Mouse (Mus musculus) heart, embryonic 16.5 days (tissue): ENCODE measurements around the gene Emg1. TPM values are rescaled to one million over a fixed set of nuclear protein-coding genes. Genes with fewer than 3 reads are reported as not detected.

Experiments used
- ATAC-seq: fragments of 200-750 bp; cut with Nextera tagmentation; replicated peaks from 2 replicates; pipeline ENCODE4 v1.8.0; 2017; ENCODE audit warnings: moderate number of reproducible peaks; ENCODE audit not compliant: insufficient read depth, low FRiP score; ENCODE audit errors: extremely low read depth
- H3K27ac ChIP-seq: fragments of 300-500 bp; sonication (generic); 2 replicates; pipeline ENCODE4 v1.5.1; 2014; ENCODE audit warnings: mild to moderate bottlenecking, low read length, control low read depth, moderate library complexity
- H3K27me3 ChIP-seq: fragments of 300-500 bp; sonication (generic); 2 replicates; pipeline ENCODE4 v1.6.1; 2014; ENCODE audit warnings: low read length, mixed read lengths; ENCODE audit not compliant: control insufficient read depth, insufficient read depth
- H3K36me3 ChIP-seq: fragments of 300-500 bp; sonication (generic); 2 replicates; pipeline ENCODE4 v1.6.1; 2014; ENCODE audit not compliant: control insufficient read depth, insufficient read depth
- H3K4me1 ChIP-seq: fragments of 300-500 bp; sonication (generic); 2 replicates; pipeline ENCODE4 v1.6.1; 2014; ENCODE audit warnings: low read length, mixed read lengths; ENCODE audit not compliant: control insufficient read depth, insufficient read depth
- H3K4me2 ChIP-seq: fragments of 300-500 bp; sonication (generic); 2 replicates; pipeline ENCODE4 v1.6.1; 2014; ENCODE audit warnings: low read depth, mild to moderate bottlenecking, control low read depth, low read length
- H3K4me3 ChIP-seq: fragments of 300-500 bp; sonication (generic); 2 replicates; pipeline ENCODE4 v1.5.1; 2014; ENCODE audit warnings: mild to moderate bottlenecking, control low read depth, low read length
- H3K9ac ChIP-seq: fragments of 300-500 bp; sonication (generic); 2 replicates; pipeline ENCODE4 v1.6.1; 2014; ENCODE audit warnings: low read length, control low read depth
- H3K9me3 ChIP-seq: fragments of 300-500 bp; sonication (generic); replicated peaks from 2 replicates; pipeline ENCODE4 v1.6.1; 2016; ENCODE audit warnings: low read length; ENCODE audit not compliant: control insufficient read depth
- WGBS: fragments of 180-500 bp; shearing (Covaris S2); extraction: QIAGEN DNeasy Blood & Tissue Kit; methylation state at CpG from one replicate; pipeline ENCODE4 v1.1.7; 2014; 5-methylcytosine and 5-hydroxymethylcytosine counted together
- polyA plus RNA-seq: library from polyadenylated mRNA; unstranded; fragments of >200 nt; fragmentation: Nextera tagmentation; extraction: Ambion mirVana; gene quantifications from 2 replicates; pipeline ENCODE4 v1.2.1, GENCODE M21; 2015

The Emg1 gene
- polyA plus RNA-seq, 1 experiment from 2014 or later = 133 TPM

DNA sequence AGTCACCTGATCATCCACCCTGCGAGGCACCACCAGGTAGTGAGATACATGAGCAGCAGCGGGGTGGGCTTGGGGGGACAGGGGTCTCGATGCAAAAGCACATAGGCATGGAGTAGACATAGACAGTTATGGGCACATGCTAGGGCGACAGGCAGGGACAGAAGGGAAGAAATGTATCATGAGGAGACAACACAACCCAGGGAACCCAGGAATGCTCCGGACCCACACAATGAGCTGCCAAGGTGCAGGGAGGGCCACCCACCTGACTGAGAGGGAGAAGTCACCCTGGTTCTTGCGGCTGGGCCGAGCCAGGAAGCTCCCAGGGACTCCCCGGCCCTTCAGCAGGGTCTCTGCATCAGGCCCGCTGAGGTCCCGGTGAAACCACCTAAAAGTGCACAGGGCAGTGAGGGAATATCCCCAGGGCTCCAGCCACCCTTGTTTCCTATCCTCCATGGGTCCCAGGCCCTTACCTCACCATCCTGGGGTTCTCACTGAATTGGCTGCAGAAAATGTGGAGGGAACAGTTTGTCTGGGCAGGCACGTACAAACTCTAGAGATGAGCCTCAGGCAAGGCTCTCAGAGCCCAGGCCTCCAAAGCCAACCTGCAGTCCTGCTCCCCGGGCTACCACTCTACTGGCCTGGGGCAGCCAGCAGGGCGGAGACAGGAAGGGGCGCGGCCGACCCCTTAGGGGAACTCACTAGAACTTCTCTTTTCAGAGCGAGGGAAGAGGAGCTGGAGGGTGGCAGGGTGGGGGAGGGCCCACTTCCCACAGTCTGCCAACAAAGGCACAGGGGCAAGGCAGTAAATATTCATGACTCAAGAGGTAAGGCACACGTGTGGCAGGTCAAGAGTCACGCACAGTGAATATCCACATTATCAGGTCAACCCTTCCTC is 20.7 kb upstream of the Emg1 start:
- 55% methylated on average over 19 of the region's 19 CpGs for WGBS
- ATAC-seq = peak; percentile 56; the same call in 1 of the 2 replicates
- peak overlapping the region; percentile 33 for H3K4me3 ChIP-seq
- no peaks in the 10 kb centered on the region for H3K9me3 ChIP-seq
- H3K4me2 ChIP-seq = peak overlapping the region; percentile 30
- no peaks in the 10 kb centered on the region for H3K36me3 ChIP-seq
- peak overlapping the region; percentile 51; the same call in 1 of the 2 replicates for H3K9ac ChIP-seq
- no peaks in the 10 kb centered on the region for H3K27me3 ChIP-seq
- H3K4me1 ChIP-seq = no peaks in the 10 kb centered on the region
- H3K27ac ChIP-seq = 0 out of 2 replicates have a peak overlapping the region, but pooled peaks have one; percentile 2

DNA sequence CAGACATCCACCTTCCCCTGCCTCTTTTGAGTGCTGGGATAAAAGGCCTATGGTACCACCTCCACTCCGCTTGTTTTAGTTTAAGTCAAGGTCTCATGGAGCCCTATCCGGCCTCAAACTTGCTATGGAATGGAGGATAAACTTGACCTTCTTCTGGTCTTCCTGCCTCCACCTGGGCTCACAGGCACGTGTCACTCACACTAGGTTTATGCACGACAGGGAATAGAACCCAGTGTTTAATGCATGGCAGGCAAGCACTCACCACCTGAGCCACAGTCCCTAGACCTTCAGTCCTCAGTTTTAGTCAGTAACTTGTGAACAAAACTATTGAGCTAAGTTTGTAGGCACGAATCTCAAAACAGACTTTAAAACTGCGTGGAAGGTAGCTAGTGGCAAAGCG is 19.1 kb upstream of the Emg1 start:
- Histone ChIP-seq H3K4me3 (no peak overlapping the region), H3K27ac (no peak overlapping the region), H3K4me1 (no peaks in the 10 kb centered on the region), H3K9ac (no peak overlapping the region; the same call in 1 of the 2 replicates), H3K36me3 (no peaks in the 10 kb centered on the region), H3K27me3 (no peaks in the 10 kb centered on the region), H3K4me2 (no peak overlapping the region), H3K9me3 (no peaks in the 10 kb centered on the region)
- 75% methylated on average over 7 of the region's 7 CpGs for WGBS
- ATAC-seq = no peak

DNA sequence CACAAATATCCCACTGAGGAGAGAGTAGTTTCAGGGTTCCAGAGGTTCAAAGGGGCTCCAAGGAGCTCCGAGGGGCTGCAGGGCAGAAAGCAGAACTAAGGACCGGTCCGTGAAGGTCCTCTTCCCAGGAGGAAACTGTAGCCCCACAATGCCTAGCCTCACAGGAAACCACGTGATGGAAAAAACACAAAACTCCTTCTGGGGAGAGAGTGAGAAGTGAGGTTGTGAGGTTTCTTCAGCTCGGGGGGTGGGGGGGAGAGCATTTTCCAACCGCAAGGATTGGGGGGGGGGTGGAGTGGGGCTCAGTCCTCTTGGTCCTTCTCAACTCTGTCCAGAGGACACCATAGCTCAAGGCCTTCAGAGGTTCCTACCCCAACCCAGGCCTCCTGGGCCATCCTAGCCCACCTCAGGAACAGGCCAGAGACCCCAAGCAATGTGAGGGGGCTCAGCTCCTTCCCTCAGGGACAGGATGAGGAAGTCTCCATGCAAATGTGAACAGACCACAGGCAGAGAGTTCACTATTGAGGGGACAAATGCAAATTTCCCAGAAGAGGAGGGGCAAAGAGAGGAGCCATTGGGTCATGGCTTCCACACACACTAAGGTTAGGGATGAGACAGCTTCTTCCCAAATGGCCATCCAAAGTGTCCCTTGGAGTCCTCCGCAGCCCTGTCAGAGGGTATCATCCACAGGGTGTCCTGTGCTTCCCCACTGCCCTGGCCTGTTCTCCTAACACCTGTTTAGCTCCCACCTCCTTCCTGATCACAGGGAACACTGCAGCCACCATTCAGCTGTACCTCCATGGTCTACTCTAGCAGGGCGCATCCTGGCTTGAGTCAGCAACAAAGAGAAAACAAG is 18.1 kb upstream of the Emg1 start:
- WGBS = 62% methylated on average over 8 of the region's 8 CpGs
- no peaks in the 10 kb centered on the region for H3K36me3 ChIP-seq
- H3K4me2 ChIP-seq = 0 out of 2 replicates have a peak overlapping the region, but pooled peaks have one; percentile 21
- 0 out of 2 replicates have a peak, but pooled peaks have one; percentile 7 for ATAC-seq
- H3K9ac ChIP-seq = no peak overlapping the region
- H3K27me3 ChIP-seq = no peaks in the 10 kb centered on the region
- H3K4me3 ChIP-seq = no peak overlapping the region
- H3K4me1 ChIP-seq = no peaks in the 10 kb centered on the region
- no peaks in the 10 kb centered on the region for H3K9me3 ChIP-seq
- peak overlapping the region; percentile 51 for H3K27ac ChIP-seq

- Histone ChIP-seq H3K4me3 (no peak overlapping the region), H3K36me3 (no peaks in the 10 kb centered on the region), H3K9me3 (no peaks in the 10 kb centered on the region), H3K4me2 (no peak overlapping the region), H3K4me1 (no peaks in the 10 kb centered on the region), H3K27me3 (no peaks in the 10 kb centered on the region), H3K9ac (no peak overlapping the region), H3K27ac (no peak overlapping the region)
- ATAC-seq = no peak
- WGBS = 84% methylated on average over 10 of the region's 10 CpGs
Observed at GRCm38 (mm10) chr6:124728621-124729020, 16.6 kb upstream of the Emg1 start.

GRCm38 (mm10) chr6:124724472-124724871 is 12.5 kb upstream of the Emg1 start:
- no peaks in the 10 kb centered on the region for H3K9me3 ChIP-seq
- no peaks in the 10 kb centered on the region for H3K36me3 ChIP-seq
- peaks cover 2% of the 10 kb centered on the region; the same call in 1 of the 2 replicates for H3K4me1 ChIP-seq
- no peak for ATAC-seq
- H3K9ac ChIP-seq = no peak overlapping the region
- H3K27ac ChIP-seq = no peak overlapping the region
- H3K4me3 ChIP-seq = no peak overlapping the region
- H3K4me2 ChIP-seq = no peak overlapping the region
- 88% methylated on average over 10 of the region's 10 CpGs for WGBS
- H3K27me3 ChIP-seq = no peaks in the 10 kb centered on the region

DNA sequence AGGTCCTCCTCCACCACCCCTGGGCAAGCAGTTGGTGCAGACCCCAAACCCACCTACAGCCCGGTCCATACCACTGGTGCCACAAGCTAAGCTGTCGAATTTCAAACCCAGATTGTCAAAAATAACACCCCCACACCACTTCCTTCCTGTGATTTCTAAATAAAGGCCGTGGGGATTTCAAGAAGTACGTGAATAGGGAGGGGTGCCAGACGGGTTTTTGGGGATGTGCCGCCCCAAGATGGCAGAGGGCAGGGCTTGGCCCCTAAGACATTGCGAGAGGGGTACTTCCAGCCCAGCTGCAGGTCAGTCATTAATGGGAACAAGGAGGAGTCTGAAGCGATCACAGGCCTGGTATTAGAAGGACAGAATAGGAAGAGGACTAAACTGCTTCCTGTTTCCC is 11.6 kb upstream of the Emg1 start:
- peaks cover 2% of the 10 kb centered on the region; the same call in 1 of the 2 replicates for H3K4me1 ChIP-seq
- H3K36me3 ChIP-seq = no peaks in the 10 kb centered on the region
- no peak overlapping the region for H3K27ac ChIP-seq
- no peaks in the 10 kb centered on the region for H3K27me3 ChIP-seq
- no peaks in the 10 kb centered on the region for H3K9me3 ChIP-seq
- no peak overlapping the region for H3K4me2 ChIP-seq
- H3K9ac ChIP-seq = no peak overlapping the region
- WGBS = 67% methylated on average over 8 of the region's 8 CpGs
- ATAC-seq = no peak
- H3K4me3 ChIP-seq = no peak overlapping the region

- H3K27ac ChIP-seq = no peak overlapping the region
- no peak for ATAC-seq
- no peaks in the 10 kb centered on the region for H3K36me3 ChIP-seq
- no peak overlapping the region for H3K4me2 ChIP-seq
- H3K4me1 ChIP-seq = peaks cover 2% of the 10 kb centered on the region; the same call in 1 of the 2 replicates
- WGBS = 57% methylated on average over 6 of the region's 6 CpGs
- no peak overlapping the region for H3K4me3 ChIP-seq
- H3K9ac ChIP-seq = no peak overlapping the region
- no peaks in the 10 kb centered on the region for H3K27me3 ChIP-seq
- H3K9me3 ChIP-seq = no peaks in the 10 kb centered on the region
Observed at GRCm38 (mm10) chr6:124722876-124723473, 11.0 kb upstream of the Emg1 start.

DNA sequence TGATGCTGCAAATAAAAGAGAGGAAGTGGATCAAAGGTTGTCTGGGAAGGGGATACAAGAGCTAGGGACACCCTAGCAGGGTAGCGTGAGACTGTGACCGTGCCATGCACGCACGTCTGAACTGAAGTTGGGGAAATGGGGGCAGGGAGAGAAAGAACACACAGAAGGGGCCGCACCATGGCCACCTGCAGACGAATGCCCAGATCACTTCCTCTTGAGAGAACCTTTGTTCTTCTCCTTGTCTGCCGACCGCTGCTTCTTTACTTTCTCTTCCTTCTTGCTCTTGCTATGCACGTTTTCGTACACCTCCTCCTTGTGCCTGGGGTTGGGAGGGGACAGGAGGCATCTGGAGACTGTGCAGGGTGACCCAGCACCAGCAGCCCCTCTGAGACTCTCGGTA is 8.9 kb upstream of the Emg1 start:
- H3K4me2 ChIP-seq = peak overlapping the region; percentile 5; the same call in 1 of the 2 replicates
- no peak for ATAC-seq
- H3K27me3 ChIP-seq = no peaks in the 10 kb centered on the region
- H3K4me1 ChIP-seq = peaks cover 2% of the 10 kb centered on the region; the same call in 1 of the 2 replicates
- peak overlapping the region; percentile 38; the same call in 1 of the 2 replicates for H3K27ac ChIP-seq
- 62% methylated on average over 11 of the region's 11 CpGs for WGBS
- H3K36me3 ChIP-seq = peaks cover 15% of the 10 kb centered on the region
- no peaks in the 10 kb centered on the region for H3K9me3 ChIP-seq
- no peak overlapping the region for H3K4me3 ChIP-seq
- H3K9ac ChIP-seq = peak overlapping the region; percentile 14; the same call in 1 of the 2 replicates
